In genomic region chr10:96871559-96872160, GRCm38 (mm10) we compare ENCODE assay signal across 15 mouse cellular contexts.
DNase-seq lines count a peak whose midpoint lies in the region; ATAC-seq and TF ChIP-seq lines count a peak whose summit lies in the region.
"Had no signal": no experiment of that assay in that cellular context is flagged by ENCODE, and none has a peak within 500 bp of the region (broad histone marks: within the 10 kb centered on the region; RNA-seq: fewer than 3 reads in every experiment).

No protein-coding gene starts in this region.

- peak; percentile 42 to 51; a peak in 1 of 4 replicates for ATAC-seq in hematopoietic stem cell, adult 5-6 weeks (replicated peaks in 1 of 2; ENCODE audit: insufficient read depth in 1 of 2, low FRiP score in 2 of 2, low TSS enrichment in 1 of 2, low read depth in 1 of 2, poor library complexity in 2 of 2, severe bottlenecking in 2 of 2)
- ATAC-seq in stomach, postnatal 0 days (ENCODE audit: low FRiP score, low TSS enrichment): 0 out of 2 replicates have a peak, but pooled peaks have one; percentile 70
- ATAC-seq in midbrain, embryonic 14.5 days (ENCODE audit: low FRiP score, low TSS enrichment): no peak
- ATAC-seq: forebrain, embryonic 16.5 days had no signal

- DNase-seq in urinary bladder, adult 18-20 months (ENCODE audit: low spot score in 2 of 2): peak; percentile 9 to 62
- DNase-seq in urinary bladder, postnatal 10 days (ENCODE audit: low spot score): no peak
- DNase-seq in Muller cell, postnatal 12 days (ENCODE audit: inconsistent ontology term): peak; percentile 49
- no peak for DNase-seq in stomach, postnatal 0 days (ENCODE audit: low spot score)
- no peak for DNase-seq in midbrain, embryonic 14.5 days
- no peak for DNase-seq in cerebellum, adult 11-12 months
- DNase-seq: cerebellum, postnatal 36 days; gastrocnemius, postnatal 25 days; retina, postnatal 1 day; thymus, adult 18-20 months had no signal

- H3K9me3 ChIP-seq in stomach, postnatal 0 days (ENCODE audit: control insufficient read depth, low read length): no peaks in the 10 kb centered on the region
- H3K9me3 ChIP-seq in midbrain, embryonic 14.5 days (ENCODE audit: control insufficient read depth, low read length): no peaks in the 10 kb centered on the region
- H3K9me3 ChIP-seq: embryonic facial prominence, embryonic 13.5 days; hindbrain, embryonic 13.5 days; midbrain, embryonic 10.5 days had no signal

- no peak overlapping the region for H3K4me2 ChIP-seq in stomach, postnatal 0 days (replicated peaks; ENCODE audit: low read depth)
- H3K4me2 ChIP-seq in midbrain, embryonic 14.5 days (ENCODE audit: low read length): no peak overlapping the region
- H3K4me2 ChIP-seq: embryonic facial prominence, embryonic 13.5 days; hindbrain, embryonic 13.5 days had no signal

- no peaks in the 10 kb centered on the region for H3K27me3 ChIP-seq in stomach, postnatal 0 days (ENCODE audit: control insufficient read depth, insufficient read depth, low read length)
- no peaks in the 10 kb centered on the region for H3K27me3 ChIP-seq in midbrain, embryonic 14.5 days (ENCODE audit: control insufficient read depth, insufficient read depth, low read length)
- H3K27me3 ChIP-seq: embryonic facial prominence, embryonic 13.5 days; hindbrain, embryonic 13.5 days had no signal

- no peak for TF ChIP-seq EP300 in stomach, postnatal 0 days (optimal IDR thresholded peaks at IDR 0.05)

- no peak for TF ChIP-seq CTCF in stomach, postnatal 0 days (IDR thresholded peaks at IDR 0.05; ENCODE audit: low read depth)

- 71% methylated on average over 7 of the region's 7 CpGs for WGBS in stomach, postnatal 0 days
- WGBS in midbrain, embryonic 14.5 days: 92% methylated on average over 7 of the region's 7 CpGs

- no peak overlapping the region for H3K27ac ChIP-seq in stomach, postnatal 0 days (replicated peaks)
- H3K27ac ChIP-seq in midbrain, embryonic 14.5 days (replicated peaks; ENCODE audit: low read depth, low read length): no peak overlapping the region
- H3K27ac ChIP-seq: embryonic facial prominence, embryonic 13.5 days; hindbrain, embryonic 13.5 days; midbrain, embryonic 10.5 days had no signal

- H3K9ac ChIP-seq in stomach, postnatal 0 days (ENCODE audit: low read length): no peak overlapping the region
- no peak overlapping the region for H3K9ac ChIP-seq in midbrain, embryonic 14.5 days (replicated peaks; ENCODE audit: low read length)
- H3K9ac ChIP-seq: embryonic facial prominence, embryonic 13.5 days; hindbrain, embryonic 13.5 days had no signal

- H3K4me1 ChIP-seq in stomach, postnatal 0 days (replicated peaks; ENCODE audit: control insufficient read depth, insufficient read depth): no peaks in the 10 kb centered on the region
- no peaks in the 10 kb centered on the region for H3K4me1 ChIP-seq in midbrain, embryonic 14.5 days (ENCODE audit: control insufficient read depth, insufficient read depth, low read length)
- H3K4me1 ChIP-seq: embryonic facial prominence, embryonic 13.5 days; hindbrain, embryonic 13.5 days; midbrain, embryonic 10.5 days had no signal

- H3K36me3 ChIP-seq in stomach, postnatal 0 days (ENCODE audit: control insufficient read depth, insufficient read depth, low read length): no peaks in the 10 kb centered on the region
- no peaks in the 10 kb centered on the region for H3K36me3 ChIP-seq in midbrain, embryonic 14.5 days (ENCODE audit: control insufficient read depth, insufficient read depth, low read length)
- H3K36me3 ChIP-seq: embryonic facial prominence, embryonic 13.5 days; hindbrain, embryonic 13.5 days; midbrain, embryonic 10.5 days had no signal

- H3K4me3 ChIP-seq in stomach, postnatal 0 days (ENCODE audit: low read depth, low read length): no peak overlapping the region
- H3K4me3 ChIP-seq in midbrain, embryonic 14.5 days (replicated peaks; ENCODE audit: low read depth, low read length): no peak overlapping the region
- H3K4me3 ChIP-seq: embryonic facial prominence, embryonic 13.5 days; hindbrain, embryonic 13.5 days; midbrain, embryonic 10.5 days had no signal

Comparison
In these comparisons a context has a peak if more than half of its experiments do, and no peak if none do; other contexts are left out.
1. DNase-seq: peak in urinary bladder, adult 18-20 months (2 of 2) and Muller cell, postnatal 12 days (single experiment); none in urinary bladder, postnatal 10 days (single experiment), stomach, postnatal 0 days (single experiment), midbrain, embryonic 14.5 days (single experiment) and cerebellum, adult 11-12 months (single experiment).